16 mouse cellular contexts compared by ENCODE assay signal in genomic region chr8:127639088-127639453, GRCm38 (mm10).
"Had no signal": no experiment of that assay in that cellular context is flagged by ENCODE, and none has a peak within 500 bp of the region (broad histone marks: within the 10 kb centered on the region; RNA-seq: fewer than 3 reads in every experiment).

No protein-coding gene starts in this region.

- H3K4me3 ChIP-seq: kidney, embryonic 15.5 days; left cerebral cortex, adult 2 months; limb, embryonic 10.5 days; liver, embryonic 15.5 days; midbrain, embryonic 10.5 days; neural tube, embryonic 13.5 days had no signal

- H3K27me3 ChIP-seq: kidney, embryonic 15.5 days; liver, embryonic 15.5 days; neural tube, embryonic 13.5 days had no signal

- H3K4me2 ChIP-seq: kidney, embryonic 15.5 days; liver, embryonic 11.5 days; liver, embryonic 15.5 days; lung, embryonic 14.5 days; neural tube, embryonic 13.5 days had no signal

- H3K36me3 ChIP-seq: kidney, embryonic 15.5 days; limb, embryonic 10.5 days; liver, embryonic 15.5 days; midbrain, embryonic 10.5 days; neural tube, embryonic 13.5 days had no signal

- H3K27ac ChIP-seq: kidney, embryonic 15.5 days; left cerebral cortex, adult 2 months; limb, embryonic 10.5 days; liver, embryonic 15.5 days; midbrain, embryonic 10.5 days; neural tube, embryonic 13.5 days had no signal

- H3K4me1 ChIP-seq: kidney, embryonic 15.5 days; limb, embryonic 10.5 days; liver, embryonic 15.5 days; midbrain, embryonic 10.5 days; neural tube, embryonic 13.5 days had no signal

- H3K9me3 ChIP-seq: kidney, embryonic 15.5 days; limb, embryonic 10.5 days; liver, embryonic 15.5 days; midbrain, embryonic 10.5 days; neural tube, embryonic 13.5 days had no signal

- DNase-seq: kidney, adult 2 months; lung, embryonic 14.5 days; lung, postnatal 10 days; lung, postnatal 4 days; midbrain, embryonic 14.5 days; right cerebral cortex, adult 18-20 months; right cerebral cortex, postnatal 25 days; thymus, adult 18-20 months; thymus, postnatal 25 days had no signal

- H3K9ac ChIP-seq: kidney, embryonic 15.5 days; liver, embryonic 15.5 days; lung, embryonic 14.5 days; neural tube, embryonic 13.5 days had no signal
